Mouse (Mus musculus) urinary bladder, adult 2 months (tissue): ENCODE data around the gene Glyat. TPM values are rescaled to one million over a fixed set of nuclear protein-coding genes. Genes with fewer than 3 reads are reported as not detected.

Experiments
- DNase-seq: peaks from one replicate; pipeline ENCODE4 v3.0.0; 2022; ENCODE audit warnings: low spot score
- polyA plus RNA-seq: library from polyadenylated mRNA; depleted of rRNA; stranded (reverse); fragments of >200 nt; gene quantifications from 2 replicates; pipeline ENCODE4 v1.2.3, GENCODE M21; 2012; rRNA removed

The Glyat gene
- polyA plus RNA-seq, 1 experiment = 0.14 TPM

GRCm38 (mm10) chr19:12684638-12685037, 51.5 kb downstream of the Glyat start:
- no peak for DNase-seq

- no peak for DNase-seq
These were observed 52.1 kb downstream of the Glyat start for GRCm38 (mm10) chr19:12685231-12685630.

- DNase-seq = no peak
These were observed 62.5 kb downstream of the Glyat start, which contains the start of gene Keg1 for GRCm38 (mm10) chr19:12695590-12695989. TSS of gene Keg1 (plus strand) at chr19:12695786.

- DNase-seq = no peak
These were observed 63.1 kb downstream of the Glyat start for GRCm38 (mm10) chr19:12696221-12696620.

Other genes starting within 250 kb of the Glyat start
- gene Olfr1440, start 246.0 kb upstream of the Glyat start, polyA plus RNA-seq = not detected in 2 replicates
- gene Olfr1441, start 215.9 kb upstream of the Glyat start, polyA plus RNA-seq = not detected in 2 replicates
- gene Pfpl, start 205.4 kb upstream of the Glyat start, polyA plus RNA-seq = not detected in 2 replicates
- gene Mpeg1, start 172.5 kb upstream of the Glyat start, polyA plus RNA-seq = 11.6 and 15.2 TPM in 2 replicates
- gene Dtx4, start 131.9 kb upstream of the Glyat start, polyA plus RNA-seq = 12.6 and 16.8 TPM in 2 replicates
- gene Fam111a, start 87.6 kb upstream of the Glyat start, polyA plus RNA-seq = 5.8 and 6.2 TPM in 2 replicates
- not detected in 2 replicates for gene Gm4952, start 33.3 kb upstream of the Glyat start, polyA plus RNA-seq
- not detected in 2 replicates for gene Olfr1442, start 37.1 kb downstream of the Glyat start, polyA plus RNA-seq
- not detected in 2 replicates for gene Olfr1443, start 44.8 kb downstream of the Glyat start, polyA plus RNA-seq
- gene Keg1, start 62.5 kb downstream of the Glyat start, polyA plus RNA-seq = not detected in 2 replicates
- 1.8 and 2.9 TPM in 2 replicates for gene Cntf, start 132.3 kb downstream of the Glyat start, polyA plus RNA-seq
- gene Zfp91, start 162.8 kb downstream of the Glyat start, polyA plus RNA-seq = 37.0 and 44.0 TPM in 2 replicates
- gene Lpxn, start 162.9 kb downstream of the Glyat start, polyA plus RNA-seq = 4.3 and 5.1 TPM in 2 replicates
- gene Gm5244, start 213.4 kb downstream of the Glyat start, polyA plus RNA-seq = not detected in 2 replicates
- gene Olfr1444, start 224.0 kb downstream of the Glyat start, polyA plus RNA-seq = not detected in 2 replicates